Mouse (Mus musculus) forebrain, embryonic 15.5 days (tissue): ENCODE data around the gene Apoc2. TPM values are rescaled to one million over a fixed set of nuclear protein-coding genes. Genes with fewer than 3 reads are reported as not detected.

Experiments
- ATAC-seq: fragments of 200-750 bp; cut with Nextera tagmentation; replicated peaks from 2 replicates; pipeline ENCODE4 v1.8.0; 2017; ENCODE audit warnings: mild to moderate bottlenecking, moderate TSS enrichment, moderate library complexity
- H3K27ac ChIP-seq: fragments of 300-500 bp; sonication (generic); replicated peaks from 2 replicates; pipeline ENCODE4 v1.5.1; 2015; ENCODE audit warnings: mild to moderate bottlenecking, inconsistent platforms
- H3K27me3 ChIP-seq: fragments of 300-500 bp; sonication (generic); 2 replicates; pipeline ENCODE4 v1.6.1; 2015; ENCODE audit warnings: inconsistent platforms
- H3K36me3 ChIP-seq: fragments of 300-500 bp; sonication (generic); 2 replicates; pipeline ENCODE4 v1.6.1; 2015; ENCODE audit warnings: mild to moderate bottlenecking, inconsistent platforms
- H3K4me1 ChIP-seq: fragments of 300-500 bp; sonication (generic); 2 replicates; pipeline ENCODE4 v1.6.1; 2015; ENCODE audit warnings: inconsistent platforms
- H3K4me2 ChIP-seq: fragments of 300-500 bp; sonication (generic); replicated peaks from 2 replicates; pipeline ENCODE4 v1.6.1; 2015; ENCODE audit warnings: mild to moderate bottlenecking, inconsistent platforms
- H3K4me3 ChIP-seq: fragments of 300-500 bp; sonication (generic); 2 replicates; pipeline ENCODE4 v1.5.1; 2015; ENCODE audit warnings: mild to moderate bottlenecking, inconsistent platforms
- H3K9ac ChIP-seq: fragments of 300-500 bp; sonication (generic); replicated peaks from 2 replicates; pipeline ENCODE4 v1.6.1; 2015; ENCODE audit warnings: mild to moderate bottlenecking, inconsistent platforms
- H3K9me3 ChIP-seq: fragments of 300-500 bp; sonication (generic); 2 replicates; pipeline ENCODE4 v1.6.1; 2016; ENCODE audit warnings: inconsistent platforms
- WGBS: fragments of 180-500 bp; shearing (Covaris S2); methylation state at CpG from one replicate; pipeline ENCODE4 v1.1.7; 2015; ENCODE audit warnings: mixed read lengths; 5-methylcytosine and 5-hydroxymethylcytosine counted together
- polyA plus RNA-seq: library from polyadenylated mRNA; unstranded; fragments of >200 nt; fragmentation: Nextera tagmentation; extraction: Ambion mirVana; gene quantifications from 2 replicates; pipeline ENCODE4 v1.2.1, GENCODE M21; 2015

Gene Apoc2
- polyA plus RNA-seq, 1 experiment from 2014 or later, result not detected

- Histone ChIP-seq H3K4me1 (peaks cover 16% of the 10 kb centered on the region), H3K36me3 (peaks cover 11% of the 10 kb centered on the region; the same call in 1 of the 2 replicates), H3K4me2 (peak overlapping the region; percentile 58), H3K27me3 (no peaks in the 10 kb centered on the region), H3K9me3 (no peaks in the 10 kb centered on the region), H3K27ac (peak overlapping the region; percentile 21), H3K9ac (peak overlapping the region; percentile 56), H3K4me3 (peak overlapping the region; percentile 39)
- 3% methylated on average over 28 of the region's 28 CpGs for WGBS
- no peak for ATAC-seq
Measured at GRCm38 (mm10) chr7:19697949-19698906, 20.5 kb upstream of the Apoc2 start.

- ATAC-seq, result no peak
- Histone ChIP-seq H3K4me2 (no peak overlapping the region), H3K4me3 (no peak overlapping the region), H3K9ac (no peak overlapping the region), H3K27ac (no peak overlapping the region), H3K9me3 (no peaks in the 10 kb centered on the region), H3K36me3 (no peaks in the 10 kb centered on the region; the same call in 1 of the 2 replicates), H3K27me3 (no peaks in the 10 kb centered on the region), H3K4me1 (peaks cover 16% of the 10 kb centered on the region)
- 97% methylated on average over 34 of the region's 34 CpGs for WGBS
Measured at GRCm38 (mm10) chr7:19696336-19696873, 18.7 kb upstream of the Apoc2 start.

- Histone ChIP-seq H3K4me2 (no peak overlapping the region), H3K9ac (no peak overlapping the region), H3K9me3 (no peaks in the 10 kb centered on the region), H3K27me3 (no peaks in the 10 kb centered on the region), H3K27ac (no peak overlapping the region), H3K36me3 (no peaks in the 10 kb centered on the region; the same call in 1 of the 2 replicates), H3K4me1 (peaks cover 16% of the 10 kb centered on the region), H3K4me3 (no peak overlapping the region)
- WGBS, result 94% methylated on average over 6 of the region's 6 CpGs
- no peak for ATAC-seq
Measured at GRCm38 (mm10) chr7:19695881-19696280, 18.1 kb upstream of the Apoc2 start.

GRCm38 (mm10) chr7:19695213-19695594 is 17.5 kb upstream of the Apoc2 start:
- no peak overlapping the region for H3K4me3 ChIP-seq
- WGBS, result 74% methylated on average over 8 of the region's 8 CpGs
- H3K27ac ChIP-seq, result no peak overlapping the region
- H3K36me3 ChIP-seq, result no peaks in the 10 kb centered on the region; the same call in 1 of the 2 replicates
- peaks cover 16% of the 10 kb centered on the region for H3K4me1 ChIP-seq
- no peaks in the 10 kb centered on the region for H3K9me3 ChIP-seq
- ATAC-seq, result no peak
- H3K9ac ChIP-seq, result no peak overlapping the region
- H3K27me3 ChIP-seq, result no peaks in the 10 kb centered on the region
- no peak overlapping the region for H3K4me2 ChIP-seq

- H3K36me3 ChIP-seq, result no peaks in the 10 kb centered on the region; the same call in 1 of the 2 replicates
- no peak overlapping the region for H3K27ac ChIP-seq
- WGBS, result 85% methylated on average over 10 of the region's 10 CpGs
- peaks cover 16% of the 10 kb centered on the region for H3K4me1 ChIP-seq
- no peak overlapping the region for H3K4me2 ChIP-seq
- no peak overlapping the region for H3K4me3 ChIP-seq
- no peaks in the 10 kb centered on the region for H3K9me3 ChIP-seq
- no peak overlapping the region for H3K9ac ChIP-seq
- ATAC-seq, result no peak
- H3K27me3 ChIP-seq, result no peaks in the 10 kb centered on the region
Measured at GRCm38 (mm10) chr7:19694336-19695212, 16.8 kb upstream of the Apoc2 start.

- Histone ChIP-seq H3K9ac (no peak overlapping the region), H3K27ac (no peak overlapping the region), H3K36me3 (no peaks in the 10 kb centered on the region; the same call in 1 of the 2 replicates), H3K4me2 (no peak overlapping the region), H3K4me1 (peaks cover 4% of the 10 kb centered on the region), H3K27me3 (no peaks in the 10 kb centered on the region), H3K4me3 (no peak overlapping the region), H3K9me3 (no peaks in the 10 kb centered on the region)
- WGBS, result 39% methylated on average over 10 of the region's 10 CpGs
- ATAC-seq, result no peak
Measured at GRCm38 (mm10) chr7:19693421-19693820, 15.7 kb upstream of the Apoc2 start.

- Histone ChIP-seq H3K27ac (no peak within 1 kb of the TSS), H3K4me1 (no peaks in the 10 kb centered on the region), H3K4me2 (no peak within 1 kb of the TSS), H3K4me3 (no peak within 1 kb of the TSS), H3K27me3 (no peaks in the 10 kb centered on the region), H3K36me3 (no peaks in the 10 kb centered on the region; the same call in 1 of the 2 replicates), H3K9ac (no peak within 1 kb of the TSS), H3K9me3 (no peaks in the 10 kb centered on the region)
- WGBS, result 52% methylated on average over 28 of the region's 28 CpGs
- ATAC-seq, result no peak
Measured at GRCm38 (mm10) chr7:19691873-19692865, 14.4 kb upstream of the Apoc2 start, which contains the start of gene Apoc1. Gene Apoc1 (minus strand): TSS chr7:19692660.

- Histone ChIP-seq H3K9ac (no peak overlapping the region), H3K4me2 (no peak overlapping the region), H3K36me3 (no peaks in the 10 kb centered on the region; the same call in 1 of the 2 replicates), H3K27ac (no peak overlapping the region), H3K9me3 (no peaks in the 10 kb centered on the region), H3K4me3 (no peak overlapping the region), H3K4me1 (no peaks in the 10 kb centered on the region), H3K27me3 (no peaks in the 10 kb centered on the region)
- ATAC-seq, result no peak
- 77% methylated on average over 6 of the region's 6 CpGs for WGBS
Measured at GRCm38 (mm10) chr7:19691434-19691833, 13.7 kb upstream of the Apoc2 start.

GRCm38 (mm10) chr7:19690845-19691244 is 13.1 kb upstream of the Apoc2 start:
- no peaks in the 10 kb centered on the region for H3K4me1 ChIP-seq
- no peak overlapping the region for H3K27ac ChIP-seq
- no peak overlapping the region for H3K4me3 ChIP-seq
- no peak for ATAC-seq
- H3K4me2 ChIP-seq, result no peak overlapping the region
- H3K9ac ChIP-seq, result no peak overlapping the region
- H3K36me3 ChIP-seq, result no peaks in the 10 kb centered on the region
- 86% methylated on average over 4 of the region's 4 CpGs for WGBS
- H3K27me3 ChIP-seq, result no peaks in the 10 kb centered on the region
- H3K9me3 ChIP-seq, result no peaks in the 10 kb centered on the region

- Histone ChIP-seq H3K27me3 (no peaks in the 10 kb centered on the region), H3K36me3 (no peaks in the 10 kb centered on the region), H3K4me1 (no peaks in the 10 kb centered on the region), H3K9ac (no peak overlapping the region), H3K9me3 (no peaks in the 10 kb centered on the region), H3K4me2 (no peak overlapping the region), H3K27ac (no peak overlapping the region), H3K4me3 (no peak overlapping the region)
- no peak for ATAC-seq
- 98% methylated on average over 2 of the region's 2 CpGs for WGBS
Measured at GRCm38 (mm10) chr7:19688611-19689010, 10.9 kb upstream of the Apoc2 start.

- Histone ChIP-seq H3K36me3 (no peaks in the 10 kb centered on the region), H3K9ac (no peak overlapping the region), H3K27me3 (no peaks in the 10 kb centered on the region), H3K4me2 (no peak overlapping the region), H3K4me1 (no peaks in the 10 kb centered on the region), H3K4me3 (no peak overlapping the region), H3K9me3 (no peaks in the 10 kb centered on the region), H3K27ac (no peak overlapping the region)
- ATAC-seq, result no peak
- WGBS, result 91% methylated on average over 10 of the region's 10 CpGs
Measured at GRCm38 (mm10) chr7:19688101-19688500, 10.4 kb upstream of the Apoc2 start.
